Mouse (Mus musculus) CH12.LX (cell line): ENCODE data around the gene Dlg5.

ENCODE experiments used
- CTCF ChIP-seq, 2 experiments: IDR thresholded peaks in 1 of 2; conservative IDR thresholded peaks in 1 of 2; 2 replicates each; pipeline ENCODE4 v1.5.1; 2011 to 2012; ENCODE audit warnings: low read depth in 2 of 2, low read length in 2 of 2, improper control_type of control experiment in 1 of 2, inconsistent platforms in 1 of 2, mild to moderate bottlenecking in 1 of 2, moderate library complexity in 1 of 2
- E2F4 ChIP-seq: IDR thresholded peaks from 2 replicates; pipeline ENCODE4 v1.6.1; 2011; ENCODE audit warnings: low read depth, low read length, improper control_type of control experiment; ENCODE audit not compliant: insufficient replicate concordance
- IRF4 ChIP-seq: IDR thresholded peaks from 2 replicates; pipeline ENCODE4 v1.6.1; 2014; ENCODE audit warnings: low read depth, mild to moderate bottlenecking, inconsistent platforms, low read length, improper control_type of control experiment
- MAX ChIP-seq: IDR thresholded peaks from 2 replicates; pipeline ENCODE4 v1.6.1; 2011; ENCODE audit warnings: low read length, improper control_type of control experiment
- USF1 ChIP-seq: IDR thresholded peaks from 2 replicates; pipeline ENCODE4 v1.6.1; 2014; ENCODE audit warnings: low read depth, mild to moderate bottlenecking, inconsistent platforms, low read length, improper control_type of control experiment

- TF ChIP-seq E2F4 (no peak), CTCF (conservative IDR thresholded peaks at IDR 0.05 in 1 of 2, IDR thresholded peaks at IDR 0.05 in 1 of 2; ENCODE audit: low read depth in 2 of 2, low read length in 2 of 2) (no peak), IRF4 (no peak), MAX (no peak), USF1 (no peak)
These were observed 154.9 kb downstream of the Dlg5 start for GRCm38 (mm10) chr14:24090790-24091189.
